Mouse (Mus musculus) stomach, embryonic 15.5 days (tissue): ENCODE measurements around the gene Gamt. TPM values are rescaled to one million over a fixed set of nuclear protein-coding genes. Genes with fewer than 3 reads are reported as not detected.
"Not testable (repeated sequence)": the region's sequence is repeated elsewhere in the genome, so short reads cannot be mapped to it uniquely, and the experiment has no call there.

Experiments used
- ATAC-seq: fragments of 200-750 bp; cut with Nextera tagmentation; 2 replicates; pipeline ENCODE4 v1.8.0; 2017; ENCODE audit warnings: low read depth, moderate number of reproducible peaks, moderate TSS enrichment; ENCODE audit not compliant: insufficient read depth, low FRiP score
- H3K27ac ChIP-seq: fragments of 300-500 bp; sonication (generic); 2 replicates; pipeline ENCODE4 v1.5.1; 2015; ENCODE audit warnings: mild to moderate bottlenecking, inconsistent platforms
- H3K27me3 ChIP-seq: fragments of 300-500 bp; sonication (generic); replicated peaks from 2 replicates; pipeline ENCODE4 v1.6.1; 2015; ENCODE audit warnings: inconsistent platforms
- H3K36me3 ChIP-seq: fragments of 300-500 bp; sonication (generic); 2 replicates; pipeline ENCODE4 v1.6.1; 2015; ENCODE audit warnings: inconsistent platforms
- H3K4me1 ChIP-seq: fragments of 300-500 bp; sonication (generic); 2 replicates; pipeline ENCODE4 v1.6.1; 2015; ENCODE audit warnings: inconsistent platforms
- H3K4me2 ChIP-seq: fragments of 300-500 bp; sonication (generic); 2 replicates; pipeline ENCODE4 v1.6.1; 2015; ENCODE audit warnings: mild to moderate bottlenecking, inconsistent platforms
- H3K4me3 ChIP-seq: fragments of 300-500 bp; sonication (generic); replicated peaks from 2 replicates; pipeline ENCODE4 v1.5.1; 2015; ENCODE audit warnings: inconsistent platforms
- H3K9ac ChIP-seq: fragments of 300-500 bp; sonication (generic); 2 replicates; pipeline ENCODE4 v1.6.1; 2015; ENCODE audit warnings: inconsistent platforms
- H3K9me3 ChIP-seq: fragments of 300-500 bp; sonication (generic); 2 replicates; pipeline ENCODE4 v1.6.1; 2016; ENCODE audit warnings: inconsistent platforms
- WGBS: fragments of 180-500 bp; shearing (Covaris S2); methylation state at CpG from one replicate; pipeline ENCODE4 v1.1.7; 2015; 5-methylcytosine and 5-hydroxymethylcytosine counted together
- polyA plus RNA-seq: library from polyadenylated mRNA; unstranded; fragments of >200 nt; fragmentation: Nextera tagmentation; extraction: Ambion mirVana; gene quantifications from 2 replicates; pipeline ENCODE4 v1.2.1, GENCODE M21; 2015

The Gamt gene
- polyA plus RNA-seq, 1 experiment from 2014 or later: 111 TPM

GRCm38 (mm10) chr10:80239791-80240190 lies 21.0 kb downstream of the Gamt start:
- peaks cover 90% of the 10 kb centered on the region for H3K36me3 ChIP-seq
- WGBS: 82% methylated on average over 6 of the region's 6 CpGs
- H3K4me1 ChIP-seq: no peaks in the 10 kb centered on the region
- H3K4me2 ChIP-seq: no peak overlapping the region
- no peaks in the 10 kb centered on the region for H3K9me3 ChIP-seq
- no peaks in the 10 kb centered on the region for H3K27me3 ChIP-seq
- no peak overlapping the region for H3K27ac ChIP-seq
- no peak overlapping the region for H3K4me3 ChIP-seq
- no peak overlapping the region for H3K9ac ChIP-seq
- ATAC-seq: no peak

GRCm38 (mm10) chr10:80238306-80238705 lies 22.5 kb downstream of the Gamt start:
- Histone ChIP-seq H3K9me3 (no peaks in the 10 kb centered on the region), H3K4me1 (no peaks in the 10 kb centered on the region), H3K4me3 (no peak overlapping the region), H3K9ac (no peak overlapping the region), H3K36me3 (peaks cover 91% of the 10 kb centered on the region), H3K27ac (no peak overlapping the region), H3K4me2 (no peak overlapping the region), H3K27me3 (no peaks in the 10 kb centered on the region)
- WGBS: 92% methylated on average over 3 of the region's 3 CpGs
- no peak for ATAC-seq

GRCm38 (mm10) chr10:80237020-80237419 lies 23.8 kb downstream of the Gamt start:
- WGBS: 85% methylated on average over 4 of the region's 4 CpGs
- Histone ChIP-seq H3K9ac (no peak overlapping the region), H3K36me3 (peaks cover 93% of the 10 kb centered on the region), H3K27ac (no peak overlapping the region), H3K9me3 (no peaks in the 10 kb centered on the region), H3K4me1 (0 out of 2 replicates have a peak, but pooled peaks cover 5% of the 10 kb centered on the region), H3K4me3 (no peak overlapping the region), H3K4me2 (no peak overlapping the region), H3K27me3 (no peaks in the 10 kb centered on the region)
- no peak for ATAC-seq

GRCm38 (mm10) chr10:80236145-80236825 lies 24.5 kb downstream of the Gamt start:
- no peak overlapping the region for H3K4me2 ChIP-seq
- WGBS: 94% methylated on average over 13 of the region's 13 CpGs
- no peak overlapping the region for H3K27ac ChIP-seq
- no peaks in the 10 kb centered on the region for H3K9me3 ChIP-seq
- H3K36me3 ChIP-seq: peaks cover 94% of the 10 kb centered on the region
- H3K9ac ChIP-seq: no peak overlapping the region
- no peak for ATAC-seq
- no peak overlapping the region for H3K4me3 ChIP-seq
- H3K27me3 ChIP-seq: no peaks in the 10 kb centered on the region
- H3K4me1 ChIP-seq: 0 out of 2 replicates have a peak, but pooled peaks cover 5% of the 10 kb centered on the region

GRCm38 (mm10) chr10:80227877-80228775 lies 32.7 kb downstream of the Gamt start:
- Histone ChIP-seq H3K4me1 (peaks cover 30% of the 10 kb centered on the region), H3K9ac (0 out of 2 replicates have a peak overlapping the region, but pooled peaks have one; percentile 80), H3K4me2 (peak overlapping the region; percentile 80), H3K36me3 (peaks cover 34% of the 10 kb centered on the region), H3K27me3 (no peaks in the 10 kb centered on the region), H3K4me3 (peak overlapping the region; percentile 92), H3K27ac (peak overlapping the region; percentile 94; the same call in 1 of the 2 replicates), H3K9me3 (no peaks in the 10 kb centered on the region)
- no peak for ATAC-seq
- 42% methylated on average over 15 of the region's 15 CpGs for WGBS

GRCm38 (mm10) chr10:80227166-80227539 lies 33.7 kb downstream of the Gamt start:
- H3K9me3 ChIP-seq: no peaks in the 10 kb centered on the region
- no peaks in the 10 kb centered on the region for H3K27me3 ChIP-seq
- 3% methylated on average over 10 of the region's 10 CpGs for WGBS
- ATAC-seq: no peak
- H3K4me1 ChIP-seq: peaks cover 26% of the 10 kb centered on the region
- H3K4me2 ChIP-seq: peak overlapping the region; percentile 80
- peaks cover 24% of the 10 kb centered on the region for H3K36me3 ChIP-seq
- H3K27ac ChIP-seq: peak overlapping the region; percentile 94
- H3K4me3 ChIP-seq: peak overlapping the region; percentile 92
- peak overlapping the region; percentile 80 for H3K9ac ChIP-seq

- peaks cover 26% of the 10 kb centered on the region for H3K4me1 ChIP-seq
- H3K4me3 ChIP-seq: peak within 1 kb of the TSS; percentile 92
- H3K9ac ChIP-seq: peak within 1 kb of the TSS; percentile 80
- H3K27ac ChIP-seq: peak within 1 kb of the TSS; percentile 94
- peak; percentile 99 for ATAC-seq
- under 1% methylated on average over 65 of the region's 75 CpGs for WGBS
- peak within 1 kb of the TSS; percentile 80 for H3K4me2 ChIP-seq
- H3K27me3 ChIP-seq: no peaks in the 10 kb centered on the region
- H3K36me3 ChIP-seq: peaks cover 19% of the 10 kb centered on the region
- no peaks in the 10 kb centered on the region for H3K9me3 ChIP-seq
Observed at GRCm38 (mm10) chr10:80226416-80227165, 34.2 kb downstream of the Gamt start, which contains the start of gene Mum1. Mum1 (plus strand) TSS chr10:80226434.

- ATAC-seq: no peak
Observed at GRCm38 (mm10) chr10:80226071-80226415, 34.8 kb downstream of the Gamt start.

GRCm38 (mm10) chr10:80223137-80223536 lies 37.7 kb downstream of the Gamt start:
- H3K27me3 ChIP-seq, H3K4me2 ChIP-seq, H3K27ac ChIP-seq, ATAC-seq, H3K36me3 ChIP-seq, H3K9ac ChIP-seq, H3K9me3 ChIP-seq, H3K4me3 ChIP-seq: not testable (repeated sequence)
- 90% methylated on average over 2 of the region's 2 CpGs for WGBS
- H3K4me1 ChIP-seq: peaks cover 16% of the 10 kb centered on the region

More at GRCm38 (mm10) chr10:80226071-80226415, 34.8 kb downstream of the Gamt start:
- H3K27me3 ChIP-seq: no peaks in the 10 kb centered on the region
- H3K4me2 ChIP-seq: peak overlapping the region; percentile 55
- H3K4me1 ChIP-seq: peaks cover 26% of the 10 kb centered on the region
- H3K4me3 ChIP-seq: peak overlapping the region; percentile 92
- H3K27ac ChIP-seq: peak overlapping the region; percentile 87
- H3K9ac ChIP-seq: peak overlapping the region; percentile 26; the same call in 1 of the 2 replicates
- no peaks in the 10 kb centered on the region for H3K9me3 ChIP-seq
- H3K36me3 ChIP-seq: peaks cover 16% of the 10 kb centered on the region
- under 1% methylated on average over 14 of the region's 14 CpGs for WGBS

GRCm38 (mm10) chr10:80220676-80221075 lies 40.1 kb downstream of the Gamt start:
- Histone ChIP-seq H3K36me3 (no peaks in the 10 kb centered on the region), H3K27me3 (no peaks in the 10 kb centered on the region), H3K9me3 (no peaks in the 10 kb centered on the region), H3K4me3 (no peak overlapping the region), H3K9ac (no peak overlapping the region), H3K27ac (no peak overlapping the region), H3K4me2 (no peak overlapping the region), H3K4me1 (peaks cover 1% of the 10 kb centered on the region; the same call in 1 of the 2 replicates)
- no peak for ATAC-seq
- 44% methylated on average over 5 of the region's 9 CpGs for WGBS

GRCm38 (mm10) chr10:80215048-80215772 lies 45.6 kb downstream of the Gamt start:
- Histone ChIP-seq H3K27me3 (no peaks in the 10 kb centered on the region), H3K36me3 (no peaks in the 10 kb centered on the region), H3K9ac (no peak overlapping the region), H3K27ac (0 out of 2 replicates have a peak overlapping the region, but pooled peaks have one; percentile 11), H3K4me3 (no peak overlapping the region), H3K4me2 (no peak overlapping the region), H3K4me1 (0 out of 2 replicates have a peak, but pooled peaks cover 3% of the 10 kb centered on the region), H3K9me3 (no peaks in the 10 kb centered on the region)
- ATAC-seq: no peak
- WGBS: 28% methylated on average over 16 of the region's 16 CpGs
